Mouse (Mus musculus) cerebellum, postnatal 10 days (tissue): ENCODE results near the gene Map3k5.
A peak's percentile ranks its signal among the peaks of the same experiment; 100 is the strongest.
"Not testable (repeated sequence)": the region's sequence is repeated elsewhere in the genome, so short reads cannot be mapped to it uniquely, and the experiment has no call there.

Experiments used
- DNase-seq, 2 experiments: peaks; one replicate each; pipeline ENCODE4 v3.0.0; 2021; ENCODE audit warnings: mixed read lengths in 2 of 2

The Map3k5 gene

DNA sequence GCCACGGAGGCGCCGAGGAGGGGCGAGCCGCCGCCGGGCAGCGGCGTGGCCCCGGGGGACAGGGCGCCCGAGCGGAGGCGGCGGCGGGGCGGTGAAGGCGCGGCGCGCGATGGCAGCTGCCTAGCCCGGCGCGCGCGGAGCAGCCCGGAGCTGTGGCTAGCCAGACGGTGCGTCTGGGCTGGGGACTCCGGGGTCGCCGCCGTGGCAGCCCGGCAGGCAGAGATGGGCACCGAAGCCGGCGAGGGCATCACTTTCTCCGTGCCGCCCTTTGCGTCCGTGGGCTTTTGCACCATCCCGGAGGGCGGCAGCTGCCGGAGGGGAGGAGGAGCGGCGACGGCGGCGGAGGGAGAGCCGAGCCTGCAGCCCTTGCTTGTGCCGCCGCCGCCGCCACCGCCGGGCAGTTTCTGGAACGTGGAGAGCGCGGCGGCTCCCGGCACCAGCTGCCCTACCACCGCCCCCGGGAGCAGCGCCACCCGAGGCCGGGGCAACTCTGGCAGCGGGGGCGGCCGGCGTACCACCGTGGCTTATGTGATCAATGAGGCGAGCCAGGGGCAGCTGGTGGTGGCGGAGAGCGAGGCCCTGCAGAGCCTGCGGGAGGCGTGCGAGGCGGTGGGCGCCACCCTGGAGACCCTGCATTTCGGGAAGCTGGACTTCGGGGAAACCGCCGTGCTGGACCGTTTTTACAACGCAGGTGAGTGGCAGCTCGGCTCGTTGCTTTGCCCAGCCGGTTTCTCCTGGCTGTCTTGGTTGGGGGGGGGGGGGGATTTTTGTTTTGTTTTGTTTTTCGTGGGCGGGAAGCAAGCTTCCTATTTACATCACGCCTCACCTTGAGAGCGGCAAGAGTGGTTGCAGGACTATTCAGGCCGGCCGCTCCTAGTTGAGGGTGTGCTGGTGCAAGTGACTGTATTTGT is at the start of gene Map3k5:
Gene Map3k5, plus strand, starts transcription at position 89 of the 911 bp plus-strand sequence.
- DNase-seq: peak; percentile 80 to 81

DNA sequence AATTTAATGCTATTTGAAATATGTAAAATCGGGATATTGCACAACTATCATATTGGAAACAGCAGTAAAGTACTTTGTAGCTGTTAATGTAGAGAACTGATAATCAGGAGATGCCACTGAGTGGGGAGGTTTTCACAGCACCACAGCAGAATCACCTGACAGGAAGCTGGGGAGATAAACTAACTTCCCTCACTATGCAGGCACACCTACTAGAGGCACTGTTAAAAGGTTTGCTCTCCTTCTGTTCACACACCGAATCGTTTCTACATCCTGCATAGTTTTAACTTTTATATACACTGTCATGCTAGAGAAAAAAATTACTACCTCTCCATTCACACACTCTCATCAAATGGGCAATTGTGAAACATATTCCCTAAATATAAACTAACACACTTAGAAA is 48.0 kb upstream of the Map3k5 start:
- DNase-seq: no peak

DNA sequence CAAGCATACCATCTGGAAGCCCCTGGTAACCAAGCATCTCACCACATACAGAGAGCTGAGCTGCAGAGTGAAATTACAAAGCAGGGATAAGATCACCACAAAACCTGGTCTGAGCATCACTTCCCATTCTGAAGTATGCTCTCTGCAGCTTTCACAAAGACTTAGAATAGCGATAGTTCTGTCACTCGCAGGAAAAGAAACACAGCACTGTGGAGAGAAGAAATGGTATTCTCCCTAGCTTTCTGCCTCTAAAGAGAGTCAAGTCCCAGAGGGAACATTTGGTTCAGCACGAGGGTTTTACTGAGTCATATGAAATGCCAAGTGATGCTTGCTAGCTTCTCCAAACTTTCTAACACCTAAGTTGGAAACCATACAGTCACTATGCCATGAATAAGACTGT is 44.4 kb upstream of the Map3k5 start:
- DNase-seq: no peak

- no peak for DNase-seq
Observed at GRCm38 (mm10) chr10:19891686-19892085, 42.6 kb upstream of the Map3k5 start.

- peak in 1 of 2 experiments; percentile 23 for DNase-seq
Observed at GRCm38 (mm10) chr10:19893146-19893545, 41.1 kb upstream of the Map3k5 start.

DNA sequence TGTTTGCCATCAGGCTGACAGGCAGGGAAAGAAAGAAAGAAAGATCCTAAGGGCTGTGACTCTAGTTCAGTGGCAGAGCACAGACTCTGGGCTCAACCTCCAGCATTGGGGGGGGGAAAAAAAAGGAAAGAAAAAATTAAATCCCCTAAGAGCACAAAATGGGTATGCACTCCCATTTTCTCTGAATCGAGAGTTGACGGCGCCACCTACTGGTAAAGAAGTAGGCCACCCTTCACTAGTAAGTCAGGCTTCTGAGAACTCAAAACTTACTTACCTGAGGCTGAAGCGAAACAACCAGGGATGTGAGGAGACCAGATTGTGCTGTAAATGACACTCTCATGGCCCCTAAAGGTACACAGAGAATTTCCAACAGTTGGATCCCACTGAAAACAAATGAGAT is 40.3 kb upstream of the Map3k5 start:
- DNase-seq: peak; percentile 74 to 81

GRCm38 (mm10) chr10:19900191-19900590 is 34.1 kb upstream of the Map3k5 start:
- DNase-seq: no peak

GRCm38 (mm10) chr10:19901992-19902391 is 32.3 kb upstream of the Map3k5 start:
- DNase-seq: no peak

- peak in 1 of 2 experiments; percentile 55 for DNase-seq
Observed at GRCm38 (mm10) chr10:19904077-19904820, 30.0 kb upstream of the Map3k5 start.

DNA sequence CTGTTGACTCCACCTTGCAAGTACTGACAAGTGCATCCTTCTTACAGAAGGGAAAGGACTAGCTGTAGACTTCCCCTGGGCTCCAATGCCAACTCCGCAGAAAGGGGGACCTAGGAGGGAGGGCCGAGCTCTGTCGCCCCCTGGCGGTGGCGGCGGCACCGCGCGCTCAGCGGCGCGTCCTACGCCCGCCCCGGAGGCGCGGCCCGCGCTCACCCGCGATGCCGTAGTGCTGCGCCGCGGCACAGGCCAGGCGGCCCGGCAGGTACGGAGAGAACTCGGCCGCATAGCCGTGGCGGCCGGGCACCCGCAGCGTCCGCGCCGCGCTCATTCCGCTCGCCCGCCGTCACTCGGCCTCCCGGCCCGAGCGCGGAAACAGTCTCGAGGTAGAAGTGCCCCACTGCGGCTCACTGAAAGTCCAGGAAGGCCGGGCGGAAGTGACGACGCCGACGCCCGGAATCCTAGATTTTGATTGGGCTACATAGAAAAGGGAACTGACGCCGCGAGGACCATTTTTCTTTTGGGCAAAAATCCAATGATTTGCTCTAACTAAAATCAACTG is 26.9 kb upstream of the Map3k5 start, which contains the start of gene Pex7:
Gene Pex7, minus strand, starts transcription at position 444 of the 559 bp plus-strand sequence.
- peak; percentile 95 to 96 for DNase-seq

GRCm38 (mm10) chr10:19908076-19908475 is 26.2 kb upstream of the Map3k5 start:
- no peak for DNase-seq

- no peak for DNase-seq
Observed at GRCm38 (mm10) chr10:19910516-19910915, 23.8 kb upstream of the Map3k5 start.

- no peak for DNase-seq
Observed at GRCm38 (mm10) chr10:19911583-19911982, 22.7 kb upstream of the Map3k5 start.

DNA sequence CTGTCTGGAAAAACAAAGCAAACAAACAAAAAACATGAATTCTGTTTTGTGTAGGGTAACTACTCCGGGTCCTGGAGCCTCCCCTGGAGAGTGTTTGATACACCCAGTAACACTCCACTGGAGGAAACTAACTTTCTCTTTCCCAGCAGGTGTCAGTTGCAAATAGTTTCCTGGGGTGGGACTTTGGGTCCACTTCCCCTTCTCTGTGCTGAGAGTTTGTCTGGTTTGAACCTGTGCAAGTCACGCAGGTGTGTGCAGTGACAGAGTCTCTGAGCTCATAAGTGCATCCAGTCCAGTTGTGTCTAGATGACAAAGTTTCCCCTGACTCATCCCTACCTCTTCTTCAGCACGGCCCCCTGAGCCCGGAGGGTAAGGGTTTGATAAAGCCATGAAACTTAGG is 20.5 kb upstream of the Map3k5 start:
- DNase-seq: no peak

- peak; percentile 74 to 76 for DNase-seq
Observed at GRCm38 (mm10) chr10:19915301-19915700, 19.0 kb upstream of the Map3k5 start.

GRCm38 (mm10) chr10:19922410-19922809 is 11.9 kb upstream of the Map3k5 start:
- DNase-seq: peak; percentile 98 to 99

- no peak for DNase-seq
Observed at GRCm38 (mm10) chr10:19924256-19924655, 10.0 kb upstream of the Map3k5 start.

GRCm38 (mm10) chr10:19926391-19926897 is 7.8 kb upstream of the Map3k5 start:
- DNase-seq: not testable (repeated sequence)

DNA sequence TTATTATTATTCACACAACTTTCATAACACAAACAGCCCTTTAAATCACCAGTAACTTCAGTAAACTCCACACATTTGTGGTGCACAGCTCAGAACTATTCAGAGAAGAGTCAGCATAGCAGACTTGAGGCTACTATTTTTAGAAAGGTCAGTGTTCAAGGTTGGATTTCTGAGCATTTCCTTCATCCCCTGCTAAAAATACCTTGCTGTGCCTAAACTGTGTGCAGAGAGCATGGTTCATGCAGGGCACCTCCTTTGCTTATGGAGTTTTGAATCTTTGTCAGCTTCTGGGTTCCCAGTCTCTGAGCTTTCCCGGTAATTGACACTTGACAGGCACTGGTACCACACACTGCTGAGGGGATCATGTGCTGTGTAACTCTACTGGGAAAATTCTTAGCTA is 6.1 kb upstream of the Map3k5 start:
- DNase-seq: no peak

DNA sequence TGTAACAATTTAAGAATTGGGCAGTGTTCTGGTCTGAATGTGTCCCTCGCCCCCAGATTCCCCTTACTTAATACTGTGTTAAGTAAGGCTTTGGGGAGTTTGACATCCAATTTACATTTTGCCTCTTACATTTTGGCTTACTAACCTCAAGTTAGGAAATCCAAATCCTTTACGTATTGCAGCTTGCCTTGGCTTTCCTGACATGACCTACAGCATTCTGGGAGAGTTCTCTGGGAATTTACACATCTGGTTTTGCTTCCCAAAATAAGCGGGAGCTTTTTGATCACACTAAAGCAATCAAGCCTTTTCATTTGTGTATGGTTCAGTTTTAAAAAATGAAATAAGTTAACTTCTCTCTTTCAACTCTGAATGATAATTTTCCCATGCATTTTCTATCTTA is 1.3 kb upstream of the Map3k5 start:
- DNase-seq: no peak

- DNase-seq: peak; percentile 82 to 87
Observed at GRCm38 (mm10) chr10:19933511-19934383, 525 bp upstream of the Map3k5 start.

- DNase-seq: no peak
Observed at GRCm38 (mm10) chr10:19935295-19935623, 987 bp downstream of the Map3k5 start.
